Mouse (Mus musculus) brown adipose tissue, adult 24 weeks (tissue): ENCODE measurements around the gene Kiss1. TPM values are rescaled to one million over a fixed set of nuclear protein-coding genes. Genes with fewer than 3 reads are reported as not detected.

ENCODE experiments used
- H3K27ac ChIP-seq: fragments of 200-500 bp; replicated peaks from 2 replicates; pipeline ENCODE4 v1.5.1; 2012; ENCODE audit warnings: low read depth, mild to moderate bottlenecking, low read length
- H3K4me1 ChIP-seq: fragments of 200-500 bp; 2 replicates; pipeline ENCODE4 v1.6.1; 2012; ENCODE audit warnings: low read length, mixed read lengths; ENCODE audit not compliant: control insufficient read depth, insufficient read depth, insufficient read length
- H3K4me3 ChIP-seq: fragments of 200-500 bp; 2 replicates; pipeline ENCODE4 v1.5.1; 2012; ENCODE audit warnings: low read depth, mild to moderate bottlenecking, low read length, moderate library complexity; ENCODE audit not compliant: insufficient read depth
- polyA plus RNA-seq: library from polyadenylated mRNA; stranded (reverse); fragments of >200 nt; gene quantifications from 2 replicates; pipeline ENCODE4 v1.2.4, GENCODE M21; 2012; ENCODE audit not compliant: missing spikeins, insufficient read depth, insufficient read length

Kiss1 gene
- polyA plus RNA-seq, 1 experiment, result not detected

DNA sequence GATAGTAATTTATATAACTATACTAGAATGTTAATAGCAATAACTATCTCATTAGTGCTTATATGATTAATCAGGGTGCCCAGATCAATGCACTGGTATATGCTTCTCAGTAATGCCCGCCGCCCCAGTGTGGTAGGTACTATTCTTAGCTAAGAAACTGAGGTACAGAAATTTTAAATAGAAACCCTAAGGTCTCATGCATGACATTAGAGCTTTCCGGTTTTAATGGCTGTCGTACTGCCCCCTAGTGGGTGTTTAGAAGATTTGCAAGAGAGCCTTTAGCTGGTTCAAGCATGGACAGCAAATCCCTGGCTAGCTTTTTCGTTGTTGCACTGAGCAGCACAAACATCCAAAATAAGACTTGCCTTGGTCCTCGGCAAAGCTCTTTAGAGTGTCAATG, 14.4 kb upstream of the Kiss1 start:
- Histone ChIP-seq H3K4me1 (no peaks in the 10 kb centered on the region), H3K4me3 (no peak overlapping the region), H3K27ac (no peak overlapping the region)

GRCm38 (mm10) chr1:133309652-133310267, 11.9 kb upstream of the Kiss1 start, which contains the start of gene Golt1a:
TSS of gene Golt1a (plus strand) at chr1:133309800.
- Histone ChIP-seq H3K4me1 (no peaks in the 10 kb centered on the region), H3K4me3 (no peak within 1 kb of the TSS), H3K27ac (no peak within 1 kb of the TSS)

- Histone ChIP-seq H3K4me1 (no peaks in the 10 kb centered on the region), H3K27ac (no peak overlapping the region), H3K4me3 (no peak overlapping the region)
These were observed 10.4 kb upstream of the Kiss1 start for GRCm38 (mm10) chr1:133311240-133311639.

DNA sequence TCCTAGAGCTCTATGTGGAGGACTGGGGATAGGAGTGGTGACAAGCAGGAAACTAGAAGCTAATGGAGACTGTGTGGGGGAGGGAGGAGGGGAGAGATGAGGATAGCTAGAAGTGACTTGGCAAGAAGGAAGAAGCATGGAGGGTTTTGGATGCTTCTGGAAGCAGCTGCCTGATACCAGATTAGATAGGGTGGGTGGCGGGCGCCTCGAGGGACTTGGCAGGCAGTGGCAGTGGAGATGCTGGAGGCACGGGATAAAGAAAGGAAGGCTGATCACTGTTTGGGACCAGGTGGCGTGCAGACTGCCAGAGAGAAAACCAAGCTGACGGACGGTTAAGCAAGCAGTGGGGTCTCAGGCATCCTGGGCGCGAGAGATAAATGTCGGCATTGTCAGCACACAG, 9.7 kb upstream of the Kiss1 start:
- Histone ChIP-seq H3K4me3 (no peak overlapping the region), H3K27ac (no peak overlapping the region), H3K4me1 (no peaks in the 10 kb centered on the region)

- Histone ChIP-seq H3K4me3 (no peak overlapping the region), H3K4me1 (no peaks in the 10 kb centered on the region), H3K27ac (no peak overlapping the region)
These were observed 7.3 kb upstream of the Kiss1 start for GRCm38 (mm10) chr1:133314364-133314763.

DNA sequence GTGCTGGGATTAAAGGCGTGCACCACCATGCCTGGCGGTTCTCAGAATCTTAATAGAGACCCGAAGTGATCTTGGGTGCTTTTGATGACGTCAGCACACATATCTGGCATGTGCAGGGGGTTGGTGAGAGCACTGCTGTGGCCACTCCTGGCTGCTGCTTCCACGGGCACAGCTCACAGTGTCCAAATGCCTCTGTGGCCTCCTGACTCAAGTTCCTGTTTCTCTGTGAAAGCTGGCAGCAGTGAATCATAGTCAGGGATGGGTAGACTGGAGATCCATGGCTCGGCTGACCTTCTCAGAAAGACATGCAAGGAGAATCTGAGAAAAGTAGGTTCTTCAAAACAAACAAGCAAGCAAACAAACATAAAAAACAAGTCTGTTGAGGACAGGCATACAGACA, 5.9 kb upstream of the Kiss1 start:
- Histone ChIP-seq H3K4me1 (no peaks in the 10 kb centered on the region), H3K4me3 (no peak overlapping the region), H3K27ac (no peak overlapping the region)

- Histone ChIP-seq H3K4me1 (no peaks in the 10 kb centered on the region), H3K4me3 (no peak overlapping the region), H3K27ac (no peak overlapping the region)
These were observed 5.1 kb upstream of the Kiss1 start for GRCm38 (mm10) chr1:133316577-133316976.

DNA sequence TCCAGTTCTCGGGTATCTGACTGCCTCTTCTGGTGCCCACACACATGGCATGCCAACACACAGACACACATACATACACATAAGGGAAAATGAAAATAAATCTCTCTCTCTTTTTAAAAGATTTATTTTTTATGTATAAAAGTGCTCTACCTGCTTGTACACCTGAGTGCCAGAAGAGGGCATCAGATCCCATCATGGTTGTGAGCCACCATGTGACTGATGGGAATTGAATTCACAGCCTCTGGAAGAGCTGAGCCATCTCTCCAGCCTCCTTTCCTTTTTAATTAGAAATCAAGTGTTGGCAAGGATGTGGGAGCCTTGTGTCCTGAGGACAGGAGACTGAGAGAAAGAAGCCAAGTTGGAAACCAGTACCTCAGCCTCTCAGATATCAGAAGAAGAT, 4.5 kb upstream of the Kiss1 start:
- Histone ChIP-seq H3K27ac (no peak overlapping the region), H3K4me1 (no peaks in the 10 kb centered on the region), H3K4me3 (no peak overlapping the region)

- Histone ChIP-seq H3K27ac (no peak overlapping the region), H3K4me1 (no peaks in the 10 kb centered on the region), H3K4me3 (no peak overlapping the region)
These were observed 1.7 kb downstream of the Kiss1 start for GRCm38 (mm10) chr1:133323333-133323732.

- Histone ChIP-seq H3K27ac (no peak overlapping the region), H3K4me3 (no peak overlapping the region), H3K4me1 (no peaks in the 10 kb centered on the region)
These were observed 4.3 kb downstream of the Kiss1 start for GRCm38 (mm10) chr1:133325951-133326350.

GRCm38 (mm10) chr1:133327094-133327493, 5.4 kb downstream of the Kiss1 start:
- Histone ChIP-seq H3K4me1 (no peaks in the 10 kb centered on the region), H3K27ac (no peak overlapping the region), H3K4me3 (no peak overlapping the region)

- no peak overlapping the region for H3K27ac ChIP-seq
These were observed 6.7 kb downstream of the Kiss1 start for GRCm38 (mm10) chr1:133328299-133328795.

GRCm38 (mm10) chr1:133328896-133329637, 7.4 kb downstream of the Kiss1 start:
- no peaks in the 10 kb centered on the region for H3K4me1 ChIP-seq
- H3K4me3 ChIP-seq, result no peak overlapping the region
- no peak overlapping the region for H3K27ac ChIP-seq

More at GRCm38 (mm10) chr1:133328299-133328795, 6.7 kb downstream of the Kiss1 start:
- Histone ChIP-seq H3K4me1 (no peaks in the 10 kb centered on the region), H3K4me3 (no peak overlapping the region)

DNA sequence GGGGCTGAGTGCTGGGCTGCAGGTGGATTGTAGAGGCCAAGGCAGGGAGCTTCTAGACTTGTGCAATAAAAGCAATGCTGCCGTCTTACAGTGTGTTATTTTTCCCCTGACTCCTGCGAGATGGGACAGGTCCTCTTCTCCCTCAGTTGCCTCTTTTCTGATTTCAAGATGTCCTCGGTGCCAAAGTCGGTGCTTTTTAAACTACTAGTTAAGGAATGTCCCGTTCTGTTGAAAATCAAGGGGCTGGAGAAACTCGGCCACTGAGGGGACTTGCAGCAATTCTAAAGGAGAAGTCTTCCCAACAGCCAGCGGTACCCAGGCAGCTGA, 7.9 kb downstream of the Kiss1 start:
- Histone ChIP-seq H3K4me1 (no peaks in the 10 kb centered on the region), H3K4me3 (no peak overlapping the region), H3K27ac (no peak overlapping the region)

DNA sequence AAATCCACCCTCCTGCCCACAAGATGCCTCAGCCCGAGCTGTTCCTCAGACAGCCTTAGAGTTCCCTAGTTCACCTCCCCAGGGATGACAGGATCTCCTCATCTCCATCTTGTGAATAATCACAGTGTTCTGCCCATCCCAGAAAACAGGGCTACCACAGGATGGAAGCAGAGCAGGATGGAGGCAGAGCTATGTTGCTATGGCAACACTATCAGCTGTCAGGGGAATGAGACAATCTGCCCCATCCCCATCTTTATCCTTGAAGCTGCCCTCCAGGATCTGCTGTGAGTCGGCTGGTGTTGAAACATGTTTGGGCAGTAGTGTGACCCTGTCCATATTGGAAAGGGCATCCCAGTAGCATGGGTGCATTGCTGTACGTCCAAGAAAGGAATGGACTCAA, 9.5 kb downstream of the Kiss1 start:
- H3K27ac ChIP-seq, result no peak overlapping the region
- H3K4me3 ChIP-seq, result no peak overlapping the region
- no peaks in the 10 kb centered on the region for H3K4me1 ChIP-seq
